Mouse (Mus musculus) ES-Bruce4 (cell line): Measurements from ENCODE around the gene Smim12. TPM values are rescaled to one million over a fixed set of nuclear protein-coding genes. Genes with fewer than 3 reads are reported as not detected.

Source experiments
- H3K27ac ChIP-seq: 2 replicates; pipeline ENCODE4 v1.5.1; 2012; ENCODE audit warnings: low read length, inconsistent platforms; ENCODE audit not compliant: insufficient read depth
- H3K27me3 ChIP-seq: 2 replicates; pipeline ENCODE4 v1.6.1; 2012; ENCODE audit warnings: mild to moderate bottlenecking, low read length, inconsistent platforms; ENCODE audit not compliant: control insufficient read depth, poor library complexity, insufficient read depth, severe bottlenecking
- H3K36me3 ChIP-seq: 2 replicates; pipeline ENCODE4 v1.6.1; 2012; ENCODE audit warnings: inconsistent platforms, mild to moderate bottlenecking, low read length, moderate library complexity; ENCODE audit not compliant: control insufficient read depth, poor library complexity, insufficient read depth, severe bottlenecking
- H3K4me1 ChIP-seq: one replicate; pipeline ENCODE4 v1.8.1; 2011; ENCODE audit warnings: low read length; ENCODE audit not compliant: control insufficient read depth, insufficient read depth
- H3K4me3 ChIP-seq: 2 replicates; pipeline ENCODE4 v1.5.1; 2011; ENCODE audit warnings: low read depth, mild to moderate bottlenecking, low read length
- H3K9ac ChIP-seq: 2 replicates; pipeline ENCODE4 v1.6.1; 2012; ENCODE audit warnings: low read depth, mild to moderate bottlenecking, inconsistent platforms; ENCODE audit not compliant: poor library complexity, severe bottlenecking
- H3K9me3 ChIP-seq: replicated peaks from 2 replicates; pipeline ENCODE4 v1.6.1; 2012; ENCODE audit warnings: mild to moderate bottlenecking, low read length, inconsistent platforms; ENCODE audit not compliant: control insufficient read depth, poor library complexity, insufficient read depth, severe bottlenecking
- CTCF ChIP-seq: IDR thresholded peaks from one replicate; pipeline ENCODE4 v1.8.1; 2011; ENCODE audit warnings: low read depth, low read length
- EP300 ChIP-seq: IDR thresholded peaks from 2 replicates; pipeline ENCODE4 v1.6.1; 2011; ENCODE audit warnings: low read depth, low read length; ENCODE audit not compliant: insufficient read depth
- POLR2A ChIP-seq: IDR thresholded peaks from one replicate; pipeline ENCODE4 v1.8.1; 2011; ENCODE audit warnings: low read length; ENCODE audit not compliant: insufficient read depth
- polyA plus RNA-seq: library from polyadenylated mRNA; stranded (reverse); fragments of >200 nt; gene quantifications from 2 replicates; pipeline ENCODE4 v1.2.4, GENCODE M21; 2011; ENCODE audit warnings: low read depth; ENCODE audit not compliant: missing spikeins, insufficient read depth, insufficient read length

The Smim12 gene
- polyA plus RNA-seq, 1 experiment = 26.6 TPM

DNA sequence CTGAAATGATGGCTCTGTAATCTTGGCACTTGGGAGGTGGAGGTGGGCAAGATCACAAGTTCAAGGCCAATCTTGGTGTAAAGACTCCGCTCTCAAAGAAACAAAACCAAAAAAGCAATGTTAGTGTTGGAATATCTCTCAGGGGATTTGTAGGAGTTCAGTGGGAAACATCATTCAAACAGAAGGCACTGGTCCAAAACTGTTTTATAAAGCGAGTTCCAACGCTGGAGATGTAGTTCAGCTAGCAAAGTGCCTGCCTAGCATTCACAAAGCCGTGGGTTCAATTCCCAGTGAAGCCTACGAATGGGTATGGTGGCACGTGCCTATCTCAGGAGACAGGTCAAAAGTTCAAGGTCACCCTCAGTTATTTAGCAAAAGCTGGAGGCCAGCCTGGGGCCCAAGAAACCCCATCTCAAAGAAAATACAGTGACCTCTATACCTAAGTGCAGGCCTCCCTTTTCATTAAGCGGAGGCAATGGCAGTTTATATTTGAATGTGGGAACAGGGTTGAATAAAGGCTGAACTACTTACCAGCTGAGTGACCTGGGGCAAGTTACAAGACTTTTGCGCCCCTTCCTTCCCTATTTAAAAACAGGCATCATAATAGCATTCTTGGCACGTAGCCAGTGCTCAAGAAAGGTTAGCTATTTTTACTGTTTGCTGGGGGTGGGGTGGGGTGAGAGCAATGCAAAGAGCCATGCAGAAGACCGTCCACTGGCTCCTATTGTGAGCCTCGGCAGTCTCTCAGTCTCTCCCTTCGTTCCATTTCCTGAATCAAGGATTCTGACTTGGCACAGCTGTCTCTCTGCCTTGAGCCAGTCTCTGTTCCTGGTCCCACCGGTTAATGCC lies 42.6 kb upstream of the Smim12 start:
- TF ChIP-seq POLR2A = no peak
- TF ChIP-seq EP300 = peak; percentile 88
- no peaks in the 10 kb centered on the region for H3K9me3 ChIP-seq
- H3K27ac ChIP-seq = peak overlapping the region; percentile 68
- H3K9ac ChIP-seq = peak overlapping the region; percentile 67
- peak overlapping the region; percentile 61 for H3K4me3 ChIP-seq
- no peaks in the 10 kb centered on the region for H3K27me3 ChIP-seq
- H3K4me1 ChIP-seq = peaks cover 5% of the 10 kb centered on the region
- H3K36me3 ChIP-seq = 0 out of 2 replicates have a peak, but pooled peaks cover 2% of the 10 kb centered on the region

DNA sequence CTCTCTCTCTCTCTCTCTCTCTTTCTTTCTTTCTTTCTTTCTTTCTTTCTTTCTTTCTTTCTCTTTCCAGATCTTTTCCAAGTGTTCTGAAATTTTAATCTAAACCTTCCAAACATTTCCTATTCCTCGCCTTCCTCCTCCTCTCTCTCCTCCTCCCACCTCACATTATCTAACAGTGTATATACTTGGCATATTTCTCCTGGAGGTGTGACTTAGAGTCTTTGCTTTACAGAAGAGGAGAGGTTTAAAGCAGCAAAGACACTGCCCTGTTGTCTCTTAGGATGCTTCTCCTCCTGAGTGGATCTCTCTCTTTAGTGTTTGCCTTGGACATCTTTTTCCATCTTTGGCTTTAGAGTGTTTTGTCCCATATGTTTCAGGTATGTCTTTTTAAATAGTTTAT lies 40.5 kb upstream of the Smim12 start:
- no peaks in the 10 kb centered on the region for H3K27me3 ChIP-seq

GRCm38 (mm10) chr4:127211318-127211717 lies 32.3 kb upstream of the Smim12 start:
- Histone ChIP-seq H3K4me1 (peaks cover 2% of the 10 kb centered on the region), H3K9ac (no peak overlapping the region), H3K27me3 (no peaks in the 10 kb centered on the region), H3K27ac (no peak overlapping the region), H3K36me3 (no peaks in the 10 kb centered on the region), H3K9me3 (no peaks in the 10 kb centered on the region), H3K4me3 (no peak overlapping the region)
- no peak for TF ChIP-seq CTCF
- TF ChIP-seq EP300 = no peak
- no peak for TF ChIP-seq POLR2A

More for the DNA sequence above, 40.5 kb upstream of the Smim12 start:
- Histone ChIP-seq H3K27ac (no peak overlapping the region), H3K9me3 (no peaks in the 10 kb centered on the region), H3K9ac (no peak overlapping the region), H3K4me1 (peaks cover 4% of the 10 kb centered on the region), H3K4me3 (no peak overlapping the region), H3K36me3 (0 out of 2 replicates have a peak, but pooled peaks cover 2% of the 10 kb centered on the region)
- no peak for TF ChIP-seq CTCF
- TF ChIP-seq EP300 = no peak
- TF ChIP-seq POLR2A = no peak

DNA sequence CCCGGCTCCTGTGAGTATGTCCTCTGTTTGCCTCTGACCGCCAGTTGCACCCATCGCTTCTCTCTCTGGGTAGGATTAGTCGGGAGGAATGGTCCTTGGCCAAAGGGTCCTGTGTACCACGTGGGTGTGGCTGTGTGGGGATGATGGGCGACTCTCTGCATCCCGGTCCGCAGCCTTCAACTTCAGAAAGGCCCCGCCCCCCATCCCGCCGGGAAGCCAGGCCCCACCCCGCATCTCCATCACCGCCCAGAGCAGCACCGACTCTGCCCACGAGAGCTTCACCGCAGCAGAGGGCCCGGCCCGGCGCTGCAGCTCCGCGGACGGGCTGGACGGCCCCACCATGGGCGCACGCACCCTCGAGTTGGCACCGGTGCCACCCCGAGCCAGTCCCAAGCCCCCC lies 29.1 kb upstream of the Smim12 start:
- TF ChIP-seq EP300 (no peak), CTCF (no peak), POLR2A (no peak)
- Histone ChIP-seq H3K36me3 (no peaks in the 10 kb centered on the region), H3K27ac (no peak overlapping the region), H3K4me1 (peaks cover 2% of the 10 kb centered on the region), H3K9me3 (no peaks in the 10 kb centered on the region), H3K27me3 (no peaks in the 10 kb centered on the region), H3K9ac (no peak overlapping the region), H3K4me3 (peak overlapping the region; percentile 49)

DNA sequence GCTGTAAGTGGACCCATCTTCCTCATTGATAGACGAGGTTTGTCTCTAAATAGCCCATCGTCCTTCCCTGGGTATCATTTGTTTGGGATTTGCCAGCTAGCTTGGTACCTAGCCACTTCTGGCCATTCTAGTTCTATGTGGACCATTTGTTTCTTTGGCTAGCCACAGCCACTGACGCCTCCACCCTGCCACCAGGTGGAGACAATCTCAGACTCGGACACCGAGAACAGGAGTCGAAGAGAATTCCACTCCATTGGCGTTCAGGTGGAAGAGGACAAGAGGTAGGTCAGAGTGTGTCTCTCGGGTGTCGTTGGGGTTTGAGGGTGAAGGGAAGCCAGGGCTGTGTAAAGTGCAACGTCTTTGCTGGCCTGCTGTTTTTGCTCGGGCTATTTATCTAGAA lies 28.5 kb upstream of the Smim12 start:
- Histone ChIP-seq H3K9ac (no peak overlapping the region), H3K36me3 (no peaks in the 10 kb centered on the region), H3K27ac (no peak overlapping the region), H3K9me3 (no peaks in the 10 kb centered on the region), H3K4me1 (peaks cover 2% of the 10 kb centered on the region), H3K27me3 (no peaks in the 10 kb centered on the region), H3K4me3 (no peak overlapping the region)
- peak; percentile 57 for TF ChIP-seq CTCF
- no peak for TF ChIP-seq EP300
- no peak for TF ChIP-seq POLR2A

DNA sequence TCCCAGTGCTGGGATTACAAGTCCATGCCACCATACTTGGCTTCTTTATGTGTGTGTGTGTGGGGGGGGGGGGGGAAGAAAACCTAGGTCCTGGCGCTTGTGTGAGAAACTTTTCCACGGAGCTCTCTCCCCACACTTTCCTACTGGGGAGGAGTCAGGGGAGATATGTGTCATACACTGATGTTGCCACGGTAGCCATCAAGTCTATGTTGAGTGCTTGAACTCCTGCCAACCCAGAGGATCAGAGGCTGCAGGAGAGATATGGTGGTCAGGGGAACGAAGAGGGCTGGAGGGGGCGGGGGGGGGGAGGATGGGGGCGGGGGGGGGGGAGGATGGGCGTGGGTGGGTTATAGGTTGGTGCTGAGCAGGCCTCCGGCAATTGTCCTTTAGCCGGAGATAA lies 27.8 kb upstream of the Smim12 start:
- Histone ChIP-seq H3K27ac (no peak overlapping the region), H3K9me3 (no peaks in the 10 kb centered on the region), H3K9ac (no peak overlapping the region), H3K27me3 (no peaks in the 10 kb centered on the region), H3K36me3 (no peaks in the 10 kb centered on the region), H3K4me1 (peaks cover 2% of the 10 kb centered on the region), H3K4me3 (no peak overlapping the region)
- TF ChIP-seq EP300 (no peak), POLR2A (no peak), CTCF (no peak)
